Mouse (Mus musculus) cerebellum, postnatal 10 days (tissue): ENCODE measurements at regions not wholly inside any gene's neighbourhood (a gene's known extent, or its start where the extent isn't known, plus 50 kb on each side); places are given as distances from the start of the nearest gene placed in this dataset.
"Not testable (repeated sequence)": the region's sequence is repeated elsewhere in the genome, so short reads cannot be mapped to it uniquely, and the experiment has no call there.

ENCODE experiments used
- DNase-seq, 2 experiments: peaks; one replicate each; pipeline ENCODE4 v3.0.0; 2021; ENCODE audit warnings: mixed read lengths in 2 of 2

GRCm38 (mm10) chr17:82366001-82366400, 627.8 kb upstream of the Slc8a1 start:
- no peak for DNase-seq

- DNase-seq, result no peak
Measured at GRCm38 (mm10) chr17:82348636-82349035, 610.5 kb upstream of the Slc8a1 start.

- no peak for DNase-seq
Measured at GRCm38 (mm10) chr17:82331429-82331828, 593.3 kb upstream of the Slc8a1 start.

DNA sequence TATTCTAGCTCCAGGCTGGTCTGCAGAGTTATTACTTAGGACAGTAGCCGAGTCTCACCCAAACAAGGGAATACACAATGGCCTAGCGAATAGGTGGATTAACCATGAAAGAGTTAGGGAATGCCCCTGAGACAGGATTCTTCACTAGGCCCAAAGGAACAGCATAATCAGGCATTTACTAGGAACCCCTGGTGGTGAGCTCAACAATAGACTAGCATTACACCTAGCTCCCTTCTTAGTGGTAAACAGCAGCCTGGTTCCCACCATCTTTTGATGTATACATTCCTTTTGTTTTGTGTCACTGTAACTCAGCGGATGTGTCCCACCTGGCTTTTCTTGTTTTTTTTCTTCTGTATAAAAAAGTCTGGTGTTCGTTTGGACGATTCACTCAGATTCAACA, 574.0 kb upstream of the Slc8a1 start:
- DNase-seq, result no peak

DNA sequence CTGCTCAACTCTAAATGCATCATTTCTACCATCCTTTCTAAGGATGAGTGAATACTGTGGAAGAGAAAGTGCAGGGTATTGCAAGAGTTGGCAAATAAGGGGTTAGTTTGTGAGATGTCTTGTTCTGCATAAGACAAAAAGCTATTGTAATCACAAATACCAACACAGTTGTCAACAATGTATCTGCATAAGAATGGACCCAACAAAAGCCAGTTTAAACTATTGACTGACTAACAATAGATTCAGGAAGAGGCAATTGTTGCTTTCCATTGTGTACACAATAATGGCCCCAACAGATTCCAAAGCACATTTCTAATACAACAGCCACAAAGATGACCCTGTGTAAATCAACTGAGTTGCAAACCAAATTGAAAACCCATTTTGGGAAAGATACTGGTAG, 568.2 kb upstream of the Slc8a1 start:
- no peak for DNase-seq

GRCm38 (mm10) chr17:82277728-82278127, 539.6 kb upstream of the Slc8a1 start:
- DNase-seq, result no peak

- no peak for DNase-seq
Measured at GRCm38 (mm10) chr17:82273946-82274345, 535.8 kb upstream of the Slc8a1 start.

DNA sequence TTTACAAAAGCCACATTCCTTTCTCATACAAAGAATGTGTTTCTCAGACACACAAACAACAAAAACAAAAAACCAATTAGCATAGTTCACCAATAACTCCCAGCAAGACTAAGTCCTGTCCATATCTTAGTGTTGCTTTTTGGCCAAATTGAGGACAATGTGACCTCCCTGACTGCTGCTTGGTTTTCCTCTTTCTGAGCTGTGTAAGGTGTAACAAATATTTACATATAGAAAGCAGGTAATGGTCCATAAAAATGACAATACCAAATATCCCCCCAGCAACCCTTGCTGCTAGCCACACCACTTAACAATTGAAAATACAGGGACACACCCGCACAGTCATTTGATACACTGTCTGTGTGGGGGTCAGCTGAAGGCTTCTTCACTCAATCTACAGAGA, 534.7 kb upstream of the Slc8a1 start:
- no peak for DNase-seq

- not testable (repeated sequence) for DNase-seq
Measured at GRCm38 (mm10) chr17:82266842-82267241, 528.7 kb upstream of the Slc8a1 start.

DNA sequence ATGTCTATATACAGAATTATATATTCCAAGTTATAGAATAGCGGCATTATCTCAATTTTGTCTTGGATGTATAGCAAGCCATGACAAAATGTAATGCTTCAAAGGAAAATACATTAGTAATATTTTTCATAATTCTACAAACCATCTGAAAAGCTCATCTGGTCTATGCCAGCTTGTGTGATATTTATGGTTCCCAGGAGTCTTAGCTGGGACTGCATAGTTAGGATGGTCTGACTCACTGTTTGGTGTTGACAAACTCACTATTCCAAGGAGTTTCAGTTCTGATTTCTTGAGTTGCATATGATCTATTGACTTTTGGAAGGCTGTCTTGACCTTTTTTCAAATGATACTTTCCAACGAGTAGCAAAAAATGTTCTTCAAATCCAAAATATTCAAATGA, 514.2 kb upstream of the Slc8a1 start:
- no peak for DNase-seq

DNA sequence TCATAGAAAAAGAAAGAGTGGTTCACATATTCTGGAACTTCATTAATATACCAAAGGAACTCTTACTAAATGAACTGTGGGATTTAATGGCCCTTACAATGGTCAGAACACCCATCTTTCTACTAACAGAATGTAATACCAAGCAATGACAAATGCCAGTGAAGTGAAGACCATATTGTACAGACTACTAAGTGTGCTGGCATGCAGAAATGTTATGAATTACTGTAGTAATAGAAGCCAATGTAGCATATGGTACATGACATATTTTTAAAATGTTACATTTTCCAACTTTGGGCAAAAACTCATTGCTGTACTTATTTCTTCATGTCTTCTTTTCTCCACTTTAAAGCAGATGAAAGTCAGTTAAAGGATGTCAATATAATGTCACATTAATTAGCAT, 513.7 kb upstream of the Slc8a1 start:
- DNase-seq, result no peak

DNA sequence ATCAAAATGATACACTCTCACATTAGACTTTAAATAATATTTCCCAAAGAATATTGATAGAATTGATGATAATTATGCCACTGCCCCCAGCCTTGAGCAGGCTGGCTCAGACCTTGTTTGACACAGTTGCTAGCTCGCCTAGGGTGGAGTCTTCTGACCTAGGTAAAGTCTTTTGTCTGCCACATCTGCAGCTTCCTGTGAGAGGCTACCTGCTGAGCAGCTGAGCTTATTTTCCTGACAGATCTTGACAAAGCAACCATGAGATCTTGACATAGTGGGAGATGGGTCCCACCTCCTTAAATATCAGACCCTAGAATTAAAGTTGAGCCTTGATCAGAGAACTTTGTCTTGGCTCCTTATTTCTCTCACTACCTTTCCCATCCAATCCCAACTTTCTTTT, 500.2 kb upstream of the Slc8a1 start:
- DNase-seq, result no peak

DNA sequence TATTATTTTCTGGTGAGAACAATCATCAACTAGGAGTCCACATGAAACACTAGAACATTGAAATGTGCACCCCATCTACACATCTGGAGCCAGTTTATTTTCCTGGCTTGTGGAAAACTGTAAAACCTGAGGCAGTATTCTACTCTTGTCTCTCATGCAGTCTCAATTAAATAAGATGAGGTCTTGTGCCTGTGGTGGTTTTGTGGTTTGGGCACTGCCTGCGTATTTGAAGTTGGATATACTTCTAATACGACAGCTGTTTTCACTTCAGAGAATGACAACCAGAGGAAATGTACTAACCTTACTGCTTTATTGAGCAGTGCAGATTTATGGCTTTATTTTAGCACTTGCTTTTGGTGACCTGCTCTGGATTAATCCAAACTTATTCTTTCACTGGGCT, 499.3 kb upstream of the Slc8a1 start:
- no peak for DNase-seq

- no peak for DNase-seq
Measured at GRCm38 (mm10) chr17:82215728-82216623, 477.8 kb upstream of the Slc8a1 start.

GRCm38 (mm10) chr17:82199981-82200380, 461.8 kb upstream of the Slc8a1 start:
- DNase-seq, result no peak

- peak; percentile 76 for DNase-seq
Measured at GRCm38 (mm10) chr17:82199031-82199642, 461.0 kb upstream of the Slc8a1 start.

DNA sequence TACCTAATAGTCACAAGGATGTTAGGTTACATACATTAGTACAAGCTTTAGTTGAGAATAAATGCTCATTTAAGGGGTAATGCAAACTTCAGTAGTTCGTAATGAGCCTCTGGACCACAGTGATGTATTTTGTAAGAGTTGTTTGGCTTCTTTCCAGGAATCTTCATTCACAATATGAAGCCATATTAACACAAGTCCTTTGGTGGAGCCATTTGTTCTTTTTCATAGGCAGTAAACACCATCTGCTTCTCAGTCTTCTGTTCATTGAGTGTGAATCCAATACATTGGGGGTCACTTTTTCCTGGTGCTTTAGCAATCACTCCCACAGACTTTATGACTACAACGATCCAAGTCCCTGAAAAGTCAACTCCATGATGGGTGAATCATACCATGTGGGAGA, 446.1 kb upstream of the Slc8a1 start:
- DNase-seq, result no peak

- no peak for DNase-seq
Measured at GRCm38 (mm10) chr17:82171216-82171615, 433.0 kb upstream of the Slc8a1 start.

GRCm38 (mm10) chr17:82153446-82153845, 415.3 kb upstream of the Slc8a1 start:
- DNase-seq, result no peak

DNA sequence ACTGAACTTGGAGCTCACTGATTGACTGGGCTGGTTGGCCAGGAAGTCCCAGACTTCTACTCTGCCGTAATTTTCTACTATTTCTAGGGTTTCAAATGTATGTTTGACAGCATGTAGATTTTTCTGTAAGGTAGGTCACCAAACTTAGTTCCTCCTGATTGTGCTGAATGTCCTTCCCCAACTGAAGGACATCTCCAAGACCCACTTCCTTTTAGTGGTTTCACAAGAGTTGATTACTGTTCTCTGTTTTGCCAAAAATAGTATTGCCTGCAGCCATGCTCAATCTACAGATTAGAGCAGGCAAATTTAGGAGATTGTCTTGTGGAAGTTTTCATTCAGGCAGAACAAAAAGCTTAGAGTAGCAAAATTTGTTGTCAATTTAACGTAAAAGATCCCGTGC, 396.7 kb upstream of the Slc8a1 start:
- no peak for DNase-seq

DNA sequence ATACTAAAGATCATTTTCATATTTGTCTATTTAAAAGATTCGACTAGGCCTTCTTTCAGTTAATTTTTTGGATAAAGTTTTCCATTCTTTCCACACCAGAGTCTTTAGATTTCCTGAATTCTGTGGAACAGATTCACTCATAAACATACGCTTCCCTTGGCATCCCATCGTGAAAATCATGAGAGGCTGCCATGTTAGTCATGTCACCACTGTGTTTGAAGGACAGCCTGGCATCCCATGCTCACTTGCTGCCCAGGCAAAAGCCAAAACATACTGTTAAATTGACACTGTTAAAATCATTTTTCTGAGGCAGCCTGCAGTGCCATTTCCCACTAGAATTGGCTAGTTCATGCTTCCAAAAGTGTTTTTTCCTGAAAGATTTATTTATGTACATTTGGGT, 394.8 kb upstream of the Slc8a1 start:
- peak; percentile 17 to 43 for DNase-seq

DNA sequence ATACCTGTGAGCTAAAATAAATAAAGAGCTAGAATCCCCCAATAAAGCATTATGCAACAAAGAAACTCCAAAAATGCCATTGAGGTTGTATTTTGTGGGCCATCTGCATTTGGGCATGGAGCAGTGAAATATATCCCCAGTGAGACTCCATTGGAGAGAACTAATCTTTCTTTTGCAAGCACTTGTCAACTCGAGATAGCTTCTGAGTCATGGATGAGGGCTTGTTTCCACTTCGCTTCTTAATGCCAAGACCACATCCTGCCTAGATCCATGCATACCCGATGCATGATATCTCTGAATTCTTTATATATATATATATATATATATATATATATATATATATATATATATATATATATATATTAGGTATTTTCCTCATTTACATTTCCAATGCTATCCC, 349.0 kb upstream of the Slc8a1 start:
- no peak for DNase-seq

GRCm38 (mm10) chr17:82080301-82080700, 342.1 kb upstream of the Slc8a1 start:
- DNase-seq, result no peak
